Mouse (Mus musculus) skeletal muscle tissue, postnatal 0 days (tissue): ENCODE data around the gene Chst4. TPM values are rescaled to one million over a fixed set of nuclear protein-coding genes. Genes with fewer than 3 reads are reported as not detected.

Experiments used
- polyA plus RNA-seq: library from polyadenylated mRNA; unstranded; fragments of >200 nt; fragmentation: Nextera tagmentation; extraction: Ambion mirVana; gene quantifications from 2 replicates; pipeline ENCODE4 v1.2.1, GENCODE M21; 2015

Gene Chst4
- polyA plus RNA-seq, result not detected in 2 replicates

GRCm38 (mm10) chr8:110039659-110040058 is at the start of gene Chst4:
Gene Chst4, minus strand, starts transcription at chr8:110039740.

GRCm38 (mm10) chr8:110079282-110080221 is 40.0 kb upstream of the Chst4 start, which contains the start of gene Zfp612:
Gene Zfp612, plus strand, starts transcription at chr8:110079746.

DNA sequence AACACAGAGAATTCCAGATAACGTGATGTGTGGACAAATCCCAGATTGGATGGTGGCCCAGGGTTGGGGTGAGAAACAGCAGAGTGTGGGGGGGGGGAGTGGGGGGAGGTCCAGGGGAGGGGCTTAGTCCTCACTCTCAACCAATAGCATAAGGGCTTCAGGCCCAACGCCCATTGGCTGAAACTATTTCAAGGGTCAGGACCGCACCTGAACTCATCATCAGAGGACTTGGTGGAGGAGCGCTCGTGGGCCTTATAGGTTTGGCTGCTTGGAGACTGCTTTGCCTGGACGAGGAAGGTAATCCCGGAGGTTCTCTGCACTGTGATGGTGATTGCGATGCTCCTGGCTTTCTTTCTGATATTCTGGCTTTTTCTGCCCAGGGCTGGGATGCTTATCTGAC is 49.3 kb downstream of the Chst4 start, which contains the start of gene Tat:
Gene Tat (plus strand): TSS at position 214 of the 400 bp plus-strand sequence.

Other genes starting within 250 kb of the Chst4 start
- 0.82 and 1.2 TPM in 2 replicates for gene Phlpp2, start 171.2 kb downstream of the Chst4 start, polyA plus RNA-seq
- 0.24 and 0.32 TPM in 2 replicates for gene Marveld3, start 77.5 kb downstream of the Chst4 start, polyA plus RNA-seq
- gene Tat, start 49.3 kb downstream of the Chst4 start, polyA plus RNA-seq, result 0.07 TPM in 1 of 2 replicates, not detected in the other
- 4.8 and 5.8 TPM in 2 replicates for gene Zfp612, start 40.0 kb upstream of the Chst4 start, polyA plus RNA-seq
- not detected in 2 replicates for gene Gm21964, start 61.5 kb upstream of the Chst4 start, polyA plus RNA-seq
- not detected in 2 replicates for gene Gm17720, start 63.0 kb upstream of the Chst4 start, polyA plus RNA-seq
- 0.23 TPM in 1 of 2 replicates, not detected in the other for gene Calb2, start 128.5 kb upstream of the Chst4 start, polyA plus RNA-seq
- 3.3 and 3.4 TPM in 2 replicates for gene Cmtr2, start 175.9 kb upstream of the Chst4 start, polyA plus RNA-seq
- 0.12 and 0.21 TPM in 2 replicates for gene Hydin, start 227.2 kb upstream of the Chst4 start, polyA plus RNA-seq